Mouse (Mus musculus): Measurements from ENCODE around the gene Olfr521.
"Not testable (repeated sequence)": the region's sequence is repeated elsewhere in the genome, so short reads cannot be mapped to it uniquely, and the experiment has no call there.

Olfr521 gene

GRCm38 (mm10) chr7:99763207-99763606, at the start of gene Olfr521:
Olfr521 (plus strand) TSS chr7:99763507.
- DNase-seq, result no peak

- no peak for DNase-seq
Measured at GRCm38 (mm10) chr7:99716536-99716935, 46.8 kb upstream of the Olfr521 start.

DNA sequence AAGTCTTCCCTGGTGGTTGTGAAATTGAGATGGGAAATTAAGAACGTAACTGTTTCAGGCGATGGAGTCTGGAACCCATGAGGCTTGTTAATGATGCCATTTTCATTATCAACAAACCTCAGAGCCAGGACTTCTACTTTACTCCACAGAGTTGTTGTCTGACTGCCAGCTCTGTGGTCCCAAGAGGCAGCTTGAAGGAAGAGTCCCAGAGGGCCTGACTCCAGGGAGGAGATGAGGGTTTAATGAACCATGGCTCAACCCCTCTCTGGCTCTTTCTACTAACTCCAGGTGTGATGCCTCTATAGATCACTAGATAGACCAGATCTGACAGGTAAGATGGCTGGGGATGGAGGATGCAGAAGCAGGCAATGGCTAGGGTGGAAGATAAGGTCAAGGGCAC, 33.3 kb upstream of the Olfr521 start, which contains the start of gene Olfr520:
TSS of gene Olfr520 (plus strand) at position 301 of the 400 bp plus-strand sequence.
- DNase-seq, result no peak

GRCm38 (mm10) chr7:99734612-99735011, 28.7 kb upstream of the Olfr521 start:
- no peak for DNase-seq

GRCm38 (mm10) chr7:99735491-99735890, 27.8 kb upstream of the Olfr521 start:
- not testable (repeated sequence) for DNase-seq

- no peak for DNase-seq
Measured at GRCm38 (mm10) chr7:99739276-99739675, 24.0 kb upstream of the Olfr521 start.

GRCm38 (mm10) chr7:99781385-99781784, 18.1 kb downstream of the Olfr521 start:
- no peak for DNase-seq

DNA sequence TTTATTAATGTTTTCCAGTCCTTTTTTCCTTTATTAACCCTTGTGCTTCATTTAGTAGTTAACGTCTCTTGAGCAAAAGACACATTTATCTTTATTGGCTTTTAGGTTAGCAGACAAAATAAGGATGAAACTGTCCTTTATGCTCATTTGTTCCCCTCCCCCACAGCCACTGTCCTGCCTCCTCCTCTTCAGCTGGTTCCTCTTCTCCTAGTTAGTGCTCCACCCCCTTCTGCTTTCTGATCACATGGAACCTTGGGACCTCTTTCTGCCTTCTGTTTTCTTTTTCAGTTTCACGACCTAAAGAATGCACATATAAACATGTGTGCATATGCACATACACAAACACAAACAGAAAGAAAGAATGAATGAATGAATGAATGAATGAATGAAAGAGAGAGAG, 18.6 kb downstream of the Olfr521 start:
- no peak for DNase-seq

- DNase-seq, result no peak
Measured at GRCm38 (mm10) chr7:99783421-99783820, 20.1 kb downstream of the Olfr521 start.

GRCm38 (mm10) chr7:99785553-99785952, 22.2 kb downstream of the Olfr521 start:
- DNase-seq, result no peak

- DNase-seq, result no peak
Measured at GRCm38 (mm10) chr7:99786774-99787173, 23.5 kb downstream of the Olfr521 start.

- no peak for DNase-seq
Measured at GRCm38 (mm10) chr7:99787935-99788334, 24.6 kb downstream of the Olfr521 start.

- peak; percentile 12 for DNase-seq
Measured at GRCm38 (mm10) chr7:99788563-99788962, 25.3 kb downstream of the Olfr521 start.

- DNase-seq, result no peak
Measured at GRCm38 (mm10) chr7:99790816-99791215, 27.5 kb downstream of the Olfr521 start.

- DNase-seq, result no peak
Measured at GRCm38 (mm10) chr7:99794096-99794495, 30.8 kb downstream of the Olfr521 start.

- DNase-seq, result peak; percentile 27
Measured at GRCm38 (mm10) chr7:99795192-99795981, 32.1 kb downstream of the Olfr521 start.

GRCm38 (mm10) chr7:99796471-99796870, 33.2 kb downstream of the Olfr521 start:
- DNase-seq, result no peak

DNA sequence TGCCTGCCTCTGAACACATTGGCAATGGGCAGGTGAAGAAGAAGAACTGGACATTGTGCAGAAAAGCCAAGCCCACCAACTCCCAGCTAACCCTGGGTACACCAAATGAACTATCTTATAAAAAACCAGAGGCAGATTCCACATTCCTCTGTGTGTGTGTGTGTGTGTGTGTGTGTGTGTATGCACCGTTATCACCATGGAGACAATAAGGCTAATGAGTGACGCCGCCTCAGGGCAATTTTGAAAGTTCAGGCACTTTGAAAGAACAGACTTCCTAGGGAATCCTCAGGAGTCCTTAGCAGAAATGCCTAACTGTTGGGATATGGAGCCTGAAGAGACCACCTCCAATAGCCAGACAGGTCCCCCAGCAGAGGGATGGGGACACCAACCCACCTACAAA, 34.0 kb downstream of the Olfr521 start:
- DNase-seq, result no peak

GRCm38 (mm10) chr7:99797911-99798647, 34.8 kb downstream of the Olfr521 start:
- DNase-seq, result peak; percentile 76

DNA sequence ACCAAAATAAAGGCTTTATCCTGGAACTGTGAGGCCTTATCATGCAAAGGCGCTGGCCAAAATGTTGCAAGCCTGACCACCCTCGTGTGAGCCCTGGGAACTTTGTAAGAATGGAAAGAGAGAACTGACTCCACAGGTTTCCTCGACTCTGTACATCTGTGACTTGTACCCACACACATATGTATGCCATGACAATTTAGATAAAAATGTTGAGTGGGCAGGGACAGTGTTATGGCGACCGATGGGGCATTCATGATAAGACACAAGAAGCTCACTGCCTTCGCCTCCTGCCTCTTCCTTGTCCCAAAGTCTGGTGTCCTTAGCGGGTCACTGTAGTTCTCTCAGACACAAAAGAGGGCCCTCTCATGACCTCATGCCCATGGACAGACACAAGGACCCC, 35.8 kb downstream of the Olfr521 start:
- DNase-seq, result no peak

DNA sequence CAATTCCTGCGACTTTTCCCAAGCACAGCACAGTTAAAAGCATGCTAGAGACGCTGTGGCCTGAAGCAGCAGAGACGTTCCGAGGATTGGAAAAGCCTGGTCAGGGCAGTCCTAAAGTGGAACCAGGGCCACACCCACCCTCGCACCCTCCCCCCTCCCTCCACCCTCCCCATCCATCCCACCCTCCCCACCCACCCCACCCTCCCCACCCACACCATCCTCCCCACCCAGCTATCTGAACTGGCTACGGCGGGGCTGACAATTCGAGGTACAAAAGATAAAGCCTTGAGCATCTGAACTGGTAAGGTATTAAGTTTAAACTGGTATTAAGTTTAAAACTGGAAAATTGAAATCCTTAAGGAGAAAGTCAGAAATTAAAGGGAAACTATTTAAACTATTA, 40.2 kb downstream of the Olfr521 start:
- DNase-seq, result no peak

DNA sequence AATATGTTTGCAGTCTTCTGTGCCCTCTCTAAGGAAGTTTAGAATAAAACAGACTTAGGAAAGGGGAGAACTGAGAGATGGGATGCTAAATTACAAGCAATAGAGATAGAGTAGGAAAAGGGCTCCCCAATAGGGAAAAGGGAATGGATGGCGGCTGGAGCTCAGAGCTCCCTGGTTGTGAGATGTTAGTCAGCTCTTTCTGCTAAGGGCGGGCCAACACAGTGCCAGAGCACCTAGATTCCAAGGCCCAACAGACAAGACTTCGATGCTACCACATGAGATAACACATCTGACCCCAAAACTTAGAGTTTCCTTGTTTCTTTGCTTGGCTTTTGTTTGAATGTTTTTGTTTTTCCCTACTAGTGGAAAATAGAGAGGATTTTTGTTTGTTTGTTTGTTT, 40.7 kb downstream of the Olfr521 start:
- DNase-seq, result not testable (repeated sequence)

GRCm38 (mm10) chr7:99805340-99805739, 42.0 kb downstream of the Olfr521 start:
- DNase-seq, result no peak

DNA sequence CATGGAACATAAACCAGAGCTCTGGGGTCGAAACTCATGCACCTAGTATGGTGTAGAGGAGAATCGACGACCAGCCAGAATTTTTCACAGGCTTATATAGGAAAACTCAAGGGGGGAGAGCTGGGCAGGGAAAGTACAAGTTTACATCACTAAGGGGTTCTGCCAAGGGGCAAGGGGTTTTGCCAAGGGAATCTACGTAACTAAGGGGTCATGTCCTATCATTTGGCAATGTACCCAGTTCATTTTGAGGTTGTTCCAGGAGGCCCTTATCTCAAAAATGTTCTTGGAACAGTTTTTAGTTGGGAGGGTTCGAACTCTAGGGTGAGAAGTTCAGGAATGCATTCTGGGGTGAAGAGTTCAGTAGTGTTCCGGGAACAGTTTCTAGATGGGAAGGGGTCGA, 43.7 kb downstream of the Olfr521 start:
- DNase-seq, result peak; percentile 10
